22 mouse cellular contexts compared by ENCODE assay signal in the genomic region with DNA sequence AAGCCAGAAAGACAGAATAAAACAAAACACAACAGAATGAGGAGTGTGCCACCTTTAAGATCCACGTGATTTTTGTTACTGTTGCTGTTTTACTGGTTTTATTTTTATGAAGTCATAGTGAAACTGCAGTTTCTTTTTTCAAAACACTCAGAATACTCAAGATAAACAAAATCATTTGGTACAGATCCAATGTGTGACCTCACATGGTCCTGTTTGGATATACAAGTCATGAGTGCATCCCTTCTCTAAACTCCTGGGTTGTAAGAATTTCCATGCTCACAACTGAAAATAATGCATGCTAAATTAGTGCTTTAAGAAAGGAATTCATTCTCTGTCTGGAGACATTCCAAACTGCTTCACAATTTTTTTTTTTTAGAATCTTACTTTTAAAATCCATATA.
"Had no signal": no experiment of that assay in that cellular context is flagged by ENCODE, and none has a peak within 500 bp of the region (broad histone marks: within the 10 kb centered on the region; RNA-seq: fewer than 3 reads in every experiment).

No protein-coding gene starts in this region.

- H3K36me3 ChIP-seq: lung, embryonic 15.5 days; midbrain, embryonic 12.5 days; midbrain, embryonic 15.5 days; neural tube, embryonic 12.5 days; neural tube, embryonic 15.5 days; stomach, embryonic 15.5 days had no signal

- H3K9me3 ChIP-seq: lung, embryonic 15.5 days; midbrain, embryonic 12.5 days; midbrain, embryonic 15.5 days; neural tube, embryonic 12.5 days; neural tube, embryonic 15.5 days; stomach, embryonic 15.5 days had no signal

- ATAC-seq: intestine, embryonic 16.5 days; midbrain, embryonic 15.5 days had no signal

- H3K4me2 ChIP-seq: liver, embryonic 11.5 days; lung, embryonic 15.5 days; midbrain, embryonic 12.5 days; midbrain, embryonic 15.5 days; neural tube, embryonic 12.5 days; neural tube, embryonic 15.5 days; stomach, embryonic 15.5 days had no signal

- H3K4me1 ChIP-seq: lung, embryonic 15.5 days; midbrain, embryonic 12.5 days; midbrain, embryonic 15.5 days; neural tube, embryonic 12.5 days; neural tube, embryonic 15.5 days; stomach, embryonic 15.5 days had no signal

- H3K9ac ChIP-seq: liver, embryonic 14.5 days; lung, embryonic 15.5 days; midbrain, embryonic 12.5 days; midbrain, embryonic 15.5 days; neural tube, embryonic 12.5 days; neural tube, embryonic 15.5 days; stomach, embryonic 15.5 days had no signal

- DNase-seq: kidney, adult 18-20 months; kidney, adult 9 months; kidney, postnatal 14 days; kidney, postnatal 4 days; layer of hippocampus, adult 9-11 months; layer of hippocampus, postnatal 36 days; right cerebral cortex, adult 18-20 months; right cerebral cortex, postnatal 14 days; right cerebral cortex, postnatal 4 days; spleen, adult 18-20 months; thymus, postnatal 25 days had no signal

- H3K27ac ChIP-seq: left cerebral cortex, adult 2 months; liver, embryonic 14.5 days; lung, embryonic 15.5 days; macrophage; midbrain, embryonic 12.5 days; midbrain, embryonic 15.5 days; neural tube, embryonic 12.5 days; neural tube, embryonic 15.5 days; stomach, embryonic 15.5 days had no signal

- H3K27me3 ChIP-seq: lung, embryonic 15.5 days; midbrain, embryonic 12.5 days; midbrain, embryonic 15.5 days; neural tube, embryonic 12.5 days; neural tube, embryonic 15.5 days; stomach, embryonic 15.5 days had no signal

- H3K4me3 ChIP-seq: left cerebral cortex, adult 2 months; lung, embryonic 15.5 days; midbrain, embryonic 12.5 days; midbrain, embryonic 15.5 days; neural tube, embryonic 12.5 days; neural tube, embryonic 15.5 days; stomach, embryonic 15.5 days had no signal
